Mouse (Mus musculus) lung, adult 2 months (tissue): ENCODE data around the gene Minar1.

Source experiments
- CTCF ChIP-seq: fragments of 200-500 bp; IDR thresholded peaks from 2 replicates; pipeline ENCODE4 v1.5.1; 2011; ENCODE audit warnings: mild to moderate bottlenecking, low read length, control low read depth; ENCODE audit not compliant: insufficient read depth
- POLR2A ChIP-seq: fragments of 200-500 bp; IDR thresholded peaks from 2 replicates; pipeline ENCODE4 v1.6.1; 2011; ENCODE audit warnings: low read depth, mild to moderate bottlenecking, control low read depth, low read length, borderline replicate concordance; ENCODE audit errors: extremely low read depth

GRCm38 (mm10) chr9:89552663-89553062, 70.3 kb downstream of the Minar1 start:
- TF ChIP-seq CTCF = no peak
- TF ChIP-seq POLR2A = no peak
